Mouse (Mus musculus) heart, postnatal 10 days (tissue): ENCODE measurements around the gene St7l. TPM values are rescaled to one million over a fixed set of nuclear protein-coding genes. Genes with fewer than 3 reads are reported as not detected.
A peak's percentile ranks its signal among the peaks of the same experiment; 100 is the strongest.
"Not testable (repeated sequence)": the region's sequence is repeated elsewhere in the genome, so short reads cannot be mapped to it uniquely, and the experiment has no call there.

ENCODE experiments used
- DNase-seq, 2 experiments: peaks; one replicate each; pipeline ENCODE4 v3.0.0; 2021
- intact Hi-C: fragments of 180-260 bp; cut with DNase I; formaldehyde crosslinking; loops from one replicate; pipeline ENCODE4 v1.15.1; 2025
- total RNA-seq, 2 experiments: library from RNA; stranded (reverse); gene quantifications; 2 replicates each; pipeline ENCODE4 v1.2.3; 2021

The St7l gene
- total RNA-seq, result 10 to 100 TPM; 21.6 to 22.6 TPM

- intact Hi-C loops, result loop anchor here (2.0 to 5.0 kb wide), 4 partner anchors 47 to 191 kb away; partner anchors contain the start of genes Mov10 and Rhoc
- peak; percentile 93 to 94 for DNase-seq
Observed at GRCm38 (mm10) chr3:104863786-104864650, at the start of gene St7l, which contains the start of gene Capza1. St7l (plus strand) TSS chr3:104864005. Capza1 (minus strand) TSS chr3:104864505.

GRCm38 (mm10) chr3:104814746-104815145 lies 49.1 kb upstream of the St7l start:
- DNase-seq, result no peak
- intact Hi-C loops, result loop anchor here (5.0 kb wide), 1 partner anchor 48 kb away; the partner anchor contains the start of genes Capza1 and St7l

GRCm38 (mm10) chr3:104815346-104815745 lies 48.5 kb upstream of the St7l start:
- intact Hi-C loops, result loop anchor here (5.0 kb wide), 1 partner anchor 47 kb away; the partner anchor contains the start of genes Capza1 and St7l

DNA sequence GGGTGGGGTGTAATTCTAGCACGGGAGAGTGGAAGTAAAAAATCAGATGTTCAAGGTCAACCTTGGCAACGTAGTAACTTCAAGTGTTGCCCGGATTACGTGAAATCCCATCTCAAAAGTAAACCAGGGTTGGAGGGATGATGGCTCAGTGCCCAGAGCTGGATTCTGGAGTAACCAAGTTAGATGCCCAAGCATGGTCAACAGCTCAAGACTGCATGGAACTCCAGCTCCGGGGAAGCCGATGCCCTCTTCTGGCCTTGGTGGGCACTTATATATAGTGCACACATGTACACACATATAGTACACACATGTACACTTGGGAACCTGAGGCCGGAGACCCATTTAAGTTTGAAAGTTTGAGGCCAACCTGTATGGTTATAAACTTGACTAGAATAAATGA lies 47.7 kb upstream of the St7l start:
- intact Hi-C loops, result loop anchor here (2.0 to 5.0 kb wide), 2 partner anchors 19 to 46 kb away; partner anchors contain the start of genes Capza1 and St7l
- no peak for DNase-seq

More at GRCm38 (mm10) chr3:104815346-104815745, 48.5 kb upstream of the St7l start:
- DNase-seq, result no peak

DNA sequence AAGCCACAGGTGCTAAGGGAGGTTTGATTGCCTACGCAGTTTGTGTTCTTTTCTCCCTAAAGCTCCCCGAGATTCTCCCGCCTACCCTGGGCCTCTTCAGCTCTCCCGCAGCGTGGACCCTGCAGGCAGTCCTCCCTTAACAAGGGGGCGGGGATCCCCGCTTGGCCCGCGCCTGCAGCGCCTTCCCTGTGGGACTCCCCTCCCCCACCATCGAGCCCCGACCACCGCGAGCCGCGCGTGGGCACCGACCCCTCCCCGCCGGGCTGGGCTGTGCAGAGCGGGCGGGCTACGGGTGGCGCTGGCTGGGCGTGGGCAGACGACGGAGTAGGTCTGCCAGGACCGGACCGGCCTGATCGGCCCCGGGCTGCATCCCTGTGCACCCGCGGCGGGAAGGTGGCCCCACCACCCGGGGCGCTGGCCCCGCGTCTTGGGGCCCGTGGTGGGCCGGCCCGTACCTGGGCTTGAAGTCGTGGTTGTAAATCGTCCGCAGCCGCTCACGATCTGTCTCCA lies 46.3 kb upstream of the St7l start:
- intact Hi-C loops, result loop anchor here (2.0 to 5.0 kb wide), 2 partner anchors 21 to 45 kb away; partner anchors contain the start of genes Capza1 and St7l
- DNase-seq, result peak; percentile 77 to 78

- DNase-seq, result peak; percentile 83 to 85
- intact Hi-C loops, result loop anchor here (1.0 to 5.0 kb wide), 3 partner anchors 21 to 44 kb away; partner anchors contain the start of genes Capza1 and St7l
Observed at GRCm38 (mm10) chr3:104817991-104818748, 45.6 kb upstream of the St7l start, which contains the start of gene Mov10. Mov10 (minus strand) TSS chr3:104818563.

DNA sequence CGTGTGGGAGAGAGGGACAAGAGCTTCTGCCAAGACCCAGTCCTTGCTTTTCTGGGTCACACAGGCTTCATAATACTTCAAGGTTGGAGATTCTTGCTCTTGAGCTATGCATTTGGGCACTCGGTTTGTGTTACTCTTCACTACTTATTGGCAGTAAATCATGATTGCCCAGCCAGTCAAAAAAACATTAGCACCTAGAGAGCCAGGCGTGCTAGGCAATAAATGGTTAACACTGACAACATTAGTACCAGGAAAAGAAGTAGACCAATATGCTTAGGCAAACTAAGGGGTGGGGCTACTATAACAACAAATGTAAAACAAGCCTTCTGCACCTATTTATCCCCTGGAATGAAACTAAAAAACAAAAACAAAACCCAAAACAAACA lies 45.1 kb upstream of the St7l start:
- no peak for DNase-seq
- intact Hi-C loops, result loop anchor here (1.0 to 5.0 kb wide), 2 partner anchors 28 to 44 kb away; partner anchors contain the start of genes Capza1 and St7l

DNA sequence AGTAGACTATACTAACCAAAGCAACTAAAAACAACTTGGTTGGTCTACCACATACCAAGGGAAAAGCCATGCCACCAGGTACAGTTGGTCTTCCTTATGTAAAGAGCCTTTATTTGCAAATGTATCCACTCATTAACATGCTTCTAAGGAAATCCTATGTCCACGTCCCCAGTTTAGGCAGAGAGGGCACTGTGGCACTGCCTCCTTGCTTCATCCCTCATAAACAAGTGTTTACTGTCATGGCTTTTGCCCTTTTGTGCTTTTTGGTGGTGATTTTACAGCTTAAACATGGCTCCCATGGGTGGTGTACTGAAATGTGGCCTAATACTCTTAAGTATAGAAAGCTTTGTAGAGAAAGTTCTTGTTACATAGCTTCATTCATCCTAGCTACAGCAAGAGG lies 43.4 kb upstream of the St7l start:
- DNase-seq, result no peak
- intact Hi-C loops, result no loop called here

DNA sequence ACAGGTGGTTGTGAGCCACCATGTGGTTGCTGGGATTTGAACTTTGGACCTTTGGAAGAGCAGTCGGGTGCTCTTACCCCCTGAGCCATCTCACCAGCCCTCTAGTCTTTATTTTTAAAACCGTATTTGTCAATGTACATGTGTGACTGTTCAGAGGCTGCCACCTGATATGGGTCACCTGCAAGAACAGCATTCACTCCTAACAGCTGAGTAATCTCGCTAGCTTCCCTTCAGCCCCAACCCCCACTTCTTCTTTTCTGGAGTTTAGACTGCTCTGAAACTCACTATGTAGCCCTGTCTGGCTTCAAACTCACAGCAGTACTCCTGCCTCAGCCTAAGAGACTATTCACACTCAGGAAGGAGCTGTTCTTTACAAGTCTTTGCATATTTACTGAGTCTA lies 41.4 kb upstream of the St7l start:
- no peak for DNase-seq
- intact Hi-C loops, result no loop called here

GRCm38 (mm10) chr3:104835797-104836196 lies 28.0 kb upstream of the St7l start:
- DNase-seq, result no peak
- intact Hi-C loops, result no loop called here

GRCm38 (mm10) chr3:104841049-104841448 lies 22.8 kb upstream of the St7l start:
- DNase-seq, result no peak
- intact Hi-C loops, result no loop called here

GRCm38 (mm10) chr3:104846601-104847000 lies 17.2 kb upstream of the St7l start:
- intact Hi-C loops, result loop anchor here (2.0 kb wide), 1 partner anchor 16 kb away; no protein-coding TSS in a partner anchor
- DNase-seq, result no peak

- intact Hi-C loops, result no loop called here
- DNase-seq, result no peak
Observed at GRCm38 (mm10) chr3:104854465-104854864, 9.3 kb upstream of the St7l start.

- intact Hi-C loops, result no loop called here
- no peak for DNase-seq
Observed at GRCm38 (mm10) chr3:104854866-104855265, 8.9 kb upstream of the St7l start.

- intact Hi-C loops, result no loop called here
- no peak for DNase-seq
Observed at GRCm38 (mm10) chr3:104856106-104856505, 7.7 kb upstream of the St7l start.

GRCm38 (mm10) chr3:104858560-104858959 lies 5.2 kb upstream of the St7l start:
- no peak for DNase-seq
- intact Hi-C loops, result no loop called here

GRCm38 (mm10) chr3:104864651-104865340 lies 991 bp downstream of the St7l start:
- intact Hi-C loops, result loop anchor here (2.0 to 5.0 kb wide), 4 partner anchors 47 to 190 kb away; partner anchors contain the start of genes Mov10 and Rhoc
- DNase-seq, result peak; percentile 92 to 95

GRCm38 (mm10) chr3:104865341-104865788 lies 1.6 kb downstream of the St7l start:
- intact Hi-C loops, result loop anchor here (2.0 kb wide), 3 partner anchors 77 to 189 kb away; partner anchors contain the start of gene Rhoc
- DNase-seq, result no peak

DNA sequence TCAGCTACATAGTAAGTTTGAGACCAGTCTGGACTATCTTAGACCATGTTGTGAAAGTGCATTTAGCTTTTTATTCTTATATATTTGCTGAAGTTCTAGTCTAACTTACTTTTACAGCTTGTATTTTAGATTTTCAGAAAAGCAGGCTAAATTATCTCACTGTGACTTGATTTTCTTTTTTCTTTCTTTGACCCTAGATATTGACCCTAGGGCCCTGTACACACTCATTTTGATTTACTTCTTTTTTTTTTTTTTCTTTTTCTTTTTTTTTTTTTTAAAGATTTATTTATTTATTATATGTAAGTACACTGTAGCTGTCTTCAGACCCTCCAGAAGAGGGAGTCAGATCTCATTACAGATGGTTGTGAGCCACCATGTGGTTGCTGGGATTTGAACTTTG lies 2.9 kb downstream of the St7l start:
- DNase-seq, intact Hi-C loops: not testable (repeated sequence)

DNA sequence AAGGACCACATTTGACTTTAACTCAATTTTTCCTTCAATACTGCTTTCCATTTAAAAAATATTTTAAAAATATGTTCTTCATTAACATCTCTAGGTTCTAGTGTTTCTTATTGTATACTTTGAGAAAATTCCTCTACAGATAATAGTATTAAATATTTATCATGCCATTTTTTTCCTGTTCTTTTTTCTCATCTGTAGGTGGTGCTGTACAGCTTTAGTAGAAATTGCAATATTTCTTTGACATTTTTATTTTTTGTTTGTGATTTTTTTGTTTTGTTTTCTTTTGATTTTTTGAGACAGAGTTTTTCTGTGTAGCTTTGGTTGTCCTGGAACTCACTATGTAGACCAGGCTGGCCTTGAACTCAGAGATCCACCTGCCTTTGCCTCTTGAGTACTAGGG lies 5.8 kb downstream of the St7l start:
- DNase-seq, result no peak
- intact Hi-C loops, result loop anchor here (5.0 kb wide), 1 partner anchor 98 kb away; no protein-coding TSS in a partner anchor
